Mouse (Mus musculus) c-Kit-positive CD71-positive TER-119-positive erythroid progenitor cells, embryonic 14.5 days (primary cell): ENCODE measurements around the gene Gpr137c.

Experiments used
- DNase-seq: peaks from one replicate; pipeline ENCODE4 v3.0.0-alpha.2; 2013; ENCODE audit warnings: low spot score

Gene Gpr137c

GRCm38 (mm10) chr14:45291608-45292007 is 72.1 kb downstream of the Gpr137c start:
- DNase-seq, result no peak

GRCm38 (mm10) chr14:45303939-45304338 is 84.4 kb downstream of the Gpr137c start:
- no peak for DNase-seq

- no peak for DNase-seq
Measured at GRCm38 (mm10) chr14:45304389-45304788, 84.9 kb downstream of the Gpr137c start.

GRCm38 (mm10) chr14:45305852-45306251 is 86.3 kb downstream of the Gpr137c start:
- DNase-seq, result no peak

- no peak for DNase-seq
Measured at GRCm38 (mm10) chr14:45307630-45308328, 88.3 kb downstream of the Gpr137c start.

- no peak for DNase-seq
Measured at GRCm38 (mm10) chr14:45309646-45310045, 90.1 kb downstream of the Gpr137c start.

- DNase-seq, result no peak
Measured at GRCm38 (mm10) chr14:45310101-45310500, 90.6 kb downstream of the Gpr137c start.

- no peak for DNase-seq
Measured at GRCm38 (mm10) chr14:45316927-45317326, 97.4 kb downstream of the Gpr137c start.

GRCm38 (mm10) chr14:45317921-45318411 is 98.4 kb downstream of the Gpr137c start:
- DNase-seq, result no peak

GRCm38 (mm10) chr14:45318426-45319236 is 99.1 kb downstream of the Gpr137c start, which contains the start of gene Ero1l:
TSS of gene Ero1l (minus strand) at chr14:45318771.
- peak; percentile 64 for DNase-seq

- DNase-seq, result peak; percentile 70
Measured at GRCm38 (mm10) chr14:45319237-45319610, 99.7 kb downstream of the Gpr137c start.

GRCm38 (mm10) chr14:45320111-45320510 is 100.6 kb downstream of the Gpr137c start:
- DNase-seq, result no peak

GRCm38 (mm10) chr14:45321067-45321466 is 101.5 kb downstream of the Gpr137c start:
- no peak for DNase-seq

- DNase-seq, result peak; percentile 82
Measured at GRCm38 (mm10) chr14:45321622-45322021, 102.1 kb downstream of the Gpr137c start.

- no peak for DNase-seq
Measured at GRCm38 (mm10) chr14:45322450-45322849, 102.9 kb downstream of the Gpr137c start.

- DNase-seq, result no peak
Measured at GRCm38 (mm10) chr14:45323320-45323719, 103.8 kb downstream of the Gpr137c start.

- no peak for DNase-seq
Measured at GRCm38 (mm10) chr14:45325471-45325870, 106.0 kb downstream of the Gpr137c start.

GRCm38 (mm10) chr14:45328072-45328713 is 108.7 kb downstream of the Gpr137c start:
- DNase-seq, result no peak

- peak; percentile 50 for DNase-seq
Measured at GRCm38 (mm10) chr14:45329018-45329588, 109.6 kb downstream of the Gpr137c start.

GRCm38 (mm10) chr14:45329589-45330181 is 110.2 kb downstream of the Gpr137c start, which contains the start of gene Psmc6:
TSS of gene Psmc6 (plus strand) at chr14:45329788.
- peak; percentile 92 for DNase-seq
